Mouse (Mus musculus) urinary bladder, adult 18-20 months (tissue): ENCODE results near the gene Stap2.

Experiments used
- DNase-seq, 2 experiments: peaks; one replicate each; pipeline ENCODE4 v3.0.0; 2022; ENCODE audit warnings: low spot score in 2 of 2, mixed read lengths in 2 of 2

Gene Stap2

DNA sequence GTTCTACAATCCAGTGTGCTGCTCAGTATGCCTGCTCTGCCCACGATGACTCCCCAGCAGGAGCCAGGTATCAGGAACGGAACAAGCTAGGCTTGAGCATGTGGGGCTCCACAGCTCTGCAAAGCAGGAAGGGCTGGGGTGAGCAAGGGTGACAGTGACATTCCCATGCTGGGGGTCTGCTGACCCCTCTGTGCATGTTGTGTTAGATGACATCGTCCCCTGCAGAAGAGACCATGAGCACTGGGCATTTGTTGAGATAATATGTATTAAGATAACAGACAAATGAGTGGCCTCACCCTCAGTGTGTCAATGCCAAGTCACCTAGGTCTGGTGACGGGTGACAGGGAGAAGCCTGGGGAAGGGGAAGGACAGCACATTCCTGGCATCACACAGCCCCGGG lies 19.5 kb upstream of the Stap2 start:
- no peak for DNase-seq

DNA sequence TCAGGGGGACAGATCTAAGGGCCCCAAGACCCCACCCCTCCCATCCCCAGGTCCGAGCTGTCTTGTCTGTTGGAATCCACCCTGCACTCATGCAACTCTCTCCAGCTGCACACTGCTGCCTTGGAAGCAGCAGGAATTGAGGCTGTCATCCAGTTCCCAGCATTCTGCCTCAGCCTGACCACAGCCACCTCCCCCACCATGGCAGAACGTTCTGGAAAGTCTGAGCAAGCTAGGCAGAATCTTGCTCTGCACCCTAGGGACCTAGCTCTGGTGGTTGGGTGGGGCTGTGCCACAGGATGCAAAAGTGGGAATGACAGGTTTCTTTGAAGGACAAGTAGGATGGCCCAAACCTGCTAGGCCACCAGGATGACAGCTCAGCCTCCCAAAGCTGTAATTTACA lies 19.1 kb upstream of the Stap2 start:
- DNase-seq: no peak

DNA sequence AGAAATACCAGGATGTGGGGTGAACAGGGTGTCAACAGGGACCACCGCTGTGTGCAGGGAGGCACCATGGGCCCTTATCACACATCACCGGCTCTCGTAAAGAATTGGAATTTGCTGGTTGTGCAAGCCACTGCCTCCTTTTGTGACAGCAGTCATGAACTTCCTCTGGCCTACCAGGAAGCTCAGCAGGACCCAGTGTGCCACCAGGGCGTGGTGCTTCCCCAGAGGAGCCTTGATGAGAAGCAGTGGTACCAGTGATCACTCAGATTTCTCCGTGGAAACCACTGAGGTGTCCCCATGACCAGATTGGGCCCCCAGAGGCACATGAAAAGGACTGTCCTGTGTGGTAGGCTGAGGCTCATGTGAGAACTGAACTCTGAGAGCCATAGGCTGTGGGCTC lies 18.0 kb upstream of the Stap2 start:
- DNase-seq: no peak

DNA sequence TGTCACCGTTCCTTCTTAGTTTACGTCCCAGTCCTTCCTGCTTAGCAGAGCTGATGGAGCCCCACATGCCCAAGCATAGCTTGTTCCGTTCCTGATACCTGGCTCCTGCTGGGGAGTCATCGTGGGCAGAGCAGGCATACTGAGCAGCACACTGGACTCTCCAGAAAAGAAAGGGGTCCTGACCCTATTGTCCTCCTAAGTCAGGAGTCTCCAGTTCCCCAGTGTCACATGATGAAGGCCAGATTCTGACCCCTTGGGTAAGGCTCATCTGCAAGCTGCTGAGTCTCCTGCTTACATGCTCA lies 17.6 kb upstream of the Stap2 start:
- DNase-seq: no peak

DNA sequence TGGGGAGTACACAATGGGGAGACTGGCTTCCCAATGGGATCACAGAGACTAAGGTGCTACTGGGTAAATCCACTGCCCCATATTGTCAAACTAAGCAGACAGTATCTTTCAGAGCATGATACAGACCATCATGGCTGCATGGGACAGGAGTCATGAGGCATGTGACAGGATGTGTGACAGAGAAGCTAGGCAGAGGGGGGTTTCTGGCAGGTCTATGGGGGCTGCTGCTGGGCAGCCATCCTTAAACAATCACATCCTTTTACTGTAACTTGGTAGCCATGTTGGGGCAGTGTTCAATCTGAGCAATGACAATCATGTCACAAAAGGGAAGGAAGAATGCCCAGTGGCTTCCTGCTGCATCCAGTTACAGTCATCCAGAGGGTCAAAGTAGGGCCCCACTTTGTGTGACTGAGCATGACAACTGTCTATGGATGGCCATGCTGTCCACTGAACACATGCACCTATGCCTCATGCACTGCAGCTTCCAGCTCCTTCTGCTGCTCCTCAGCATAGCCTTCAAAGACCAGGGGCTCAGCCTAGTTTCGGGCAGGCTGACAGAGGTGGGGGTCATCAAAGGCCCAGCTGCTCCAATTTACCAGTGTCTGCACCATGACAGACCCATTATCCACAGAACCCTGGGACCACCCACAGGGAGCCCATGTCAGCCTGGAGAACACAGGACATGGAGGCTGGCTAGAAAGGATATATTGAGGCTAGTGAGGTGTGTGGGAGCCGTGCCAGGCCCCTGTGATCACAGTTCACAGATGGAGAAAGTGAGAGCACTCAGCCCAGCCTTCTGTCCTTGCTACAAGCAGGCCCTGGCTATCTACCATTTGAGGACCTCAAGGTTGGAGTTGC lies 17.0 kb upstream of the Stap2 start:
- no peak for DNase-seq

DNA sequence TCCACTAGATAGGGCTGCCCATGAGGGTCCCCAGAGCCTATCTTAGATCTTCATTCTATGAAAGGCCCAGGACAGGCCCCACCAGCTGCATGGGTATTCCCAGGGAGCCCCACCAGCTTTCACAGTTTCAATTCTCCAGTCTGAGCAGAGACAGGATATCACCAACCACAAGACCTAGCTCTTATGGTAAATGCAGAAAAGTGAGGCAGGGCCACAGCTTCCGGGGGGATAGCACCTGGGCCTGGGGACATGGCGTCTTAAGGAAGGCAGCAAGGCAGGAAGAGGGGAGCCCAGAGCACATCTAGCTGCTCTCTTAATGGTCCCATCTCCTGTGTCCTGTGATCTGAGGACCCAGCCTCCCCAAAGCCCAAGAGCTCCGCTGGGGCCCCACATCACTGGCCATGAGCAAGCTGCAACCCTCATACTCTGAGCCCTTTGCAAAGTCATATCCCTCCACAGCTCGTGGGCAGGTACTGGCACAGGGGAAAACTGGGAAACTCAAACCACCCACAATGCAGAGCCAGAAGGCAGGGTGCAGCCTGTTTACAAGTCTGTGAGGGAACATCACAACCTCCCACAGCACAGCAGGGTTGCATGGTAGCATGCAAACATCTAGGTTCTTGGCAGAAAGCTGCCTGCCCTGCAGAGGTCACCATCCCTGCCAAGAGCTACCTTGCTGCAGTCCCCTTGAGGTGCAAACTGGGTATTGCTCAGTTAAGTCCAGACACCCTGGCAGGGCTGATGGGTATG lies 16.0 kb upstream of the Stap2 start:
- no peak for DNase-seq

DNA sequence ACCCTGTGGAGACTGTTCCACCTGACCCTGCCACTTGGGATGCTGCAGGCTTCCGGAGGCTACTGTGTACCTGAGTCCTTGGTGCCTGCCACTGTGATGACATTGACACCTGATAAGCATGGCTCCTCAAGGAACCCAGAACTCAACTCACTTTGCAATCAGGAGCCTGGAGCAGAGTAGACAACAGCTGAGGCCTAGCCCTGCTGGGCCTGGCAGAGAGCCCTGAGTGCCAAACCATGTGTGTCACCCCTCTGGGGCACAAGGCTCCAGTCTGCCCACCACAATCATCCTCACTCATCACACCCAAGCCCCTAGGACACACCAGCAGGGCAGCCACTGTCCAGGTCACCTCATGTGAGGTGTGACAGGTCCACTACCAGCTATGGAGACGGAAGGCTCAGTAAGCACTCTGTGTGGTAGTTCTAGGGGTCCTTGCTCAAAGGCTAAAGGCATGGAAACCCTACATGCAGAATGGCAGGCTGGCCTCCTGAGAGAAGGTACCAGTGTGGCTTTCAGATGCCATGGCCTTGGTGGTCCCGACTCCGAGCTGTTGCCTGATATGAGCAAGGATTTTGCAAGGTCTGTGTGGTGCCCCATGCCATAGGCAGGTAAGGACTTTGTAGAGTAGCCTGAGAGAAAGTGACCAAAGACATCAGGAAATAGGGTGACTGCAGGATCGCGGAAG lies 15.2 kb upstream of the Stap2 start:
- no peak for DNase-seq

DNA sequence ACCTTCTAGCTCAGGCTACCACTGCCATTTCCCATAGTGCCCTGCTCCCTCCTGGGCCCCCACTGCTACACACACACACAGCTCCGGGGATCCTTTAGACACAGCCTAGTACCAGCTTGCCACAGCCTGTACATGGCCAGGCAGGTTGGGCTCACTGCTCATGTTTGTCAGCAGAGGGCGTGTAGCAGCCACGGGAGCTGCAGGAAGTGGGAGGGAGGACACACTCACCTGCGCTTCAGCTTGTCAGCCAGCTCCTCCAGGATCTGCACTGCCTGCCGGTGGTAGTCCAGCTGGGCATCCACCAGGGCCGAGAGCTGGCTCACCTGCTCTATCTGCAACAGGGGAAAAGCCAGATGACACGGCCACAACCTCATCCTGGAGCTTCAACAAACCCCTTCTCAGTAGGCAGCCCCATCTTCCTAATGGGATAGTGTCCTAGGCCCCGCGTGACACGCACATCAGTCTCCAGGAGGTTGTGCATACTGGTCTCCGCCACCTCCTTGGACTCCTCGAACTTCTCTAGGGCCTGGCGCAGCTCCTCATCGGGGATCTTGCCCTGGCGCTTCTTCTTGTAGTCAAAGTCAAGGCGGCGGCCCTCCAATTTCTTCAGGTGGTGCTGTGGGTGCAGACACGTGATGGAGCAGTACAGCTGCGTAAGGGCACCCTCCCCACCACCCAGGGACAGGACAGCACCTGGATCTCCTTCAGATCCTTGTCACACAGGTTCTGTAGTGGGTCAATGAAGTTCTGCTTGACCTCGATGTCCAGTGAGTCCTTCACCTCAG lies 13.2 kb upstream of the Stap2 start:
- no peak for DNase-seq

DNA sequence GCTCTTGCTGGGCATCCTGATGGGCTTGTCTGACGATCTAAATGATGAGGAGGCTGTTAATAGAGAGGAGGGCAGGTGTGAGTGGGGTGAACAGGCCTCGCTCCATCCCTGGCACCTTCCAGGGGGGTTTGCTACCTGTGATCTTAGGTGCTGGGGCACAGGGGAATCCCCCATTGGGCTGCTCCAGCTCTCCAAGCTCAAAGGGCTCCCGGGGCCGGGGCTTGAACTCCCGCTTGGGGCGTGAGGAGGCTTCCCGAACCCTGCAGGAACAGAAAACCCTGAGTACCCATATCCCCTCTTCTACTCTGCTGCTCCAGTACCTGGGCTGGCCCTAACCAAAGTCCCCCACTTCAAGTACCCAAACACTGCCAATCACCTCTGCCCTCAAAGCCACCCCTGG lies 12.5 kb upstream of the Stap2 start:
- no peak for DNase-seq

DNA sequence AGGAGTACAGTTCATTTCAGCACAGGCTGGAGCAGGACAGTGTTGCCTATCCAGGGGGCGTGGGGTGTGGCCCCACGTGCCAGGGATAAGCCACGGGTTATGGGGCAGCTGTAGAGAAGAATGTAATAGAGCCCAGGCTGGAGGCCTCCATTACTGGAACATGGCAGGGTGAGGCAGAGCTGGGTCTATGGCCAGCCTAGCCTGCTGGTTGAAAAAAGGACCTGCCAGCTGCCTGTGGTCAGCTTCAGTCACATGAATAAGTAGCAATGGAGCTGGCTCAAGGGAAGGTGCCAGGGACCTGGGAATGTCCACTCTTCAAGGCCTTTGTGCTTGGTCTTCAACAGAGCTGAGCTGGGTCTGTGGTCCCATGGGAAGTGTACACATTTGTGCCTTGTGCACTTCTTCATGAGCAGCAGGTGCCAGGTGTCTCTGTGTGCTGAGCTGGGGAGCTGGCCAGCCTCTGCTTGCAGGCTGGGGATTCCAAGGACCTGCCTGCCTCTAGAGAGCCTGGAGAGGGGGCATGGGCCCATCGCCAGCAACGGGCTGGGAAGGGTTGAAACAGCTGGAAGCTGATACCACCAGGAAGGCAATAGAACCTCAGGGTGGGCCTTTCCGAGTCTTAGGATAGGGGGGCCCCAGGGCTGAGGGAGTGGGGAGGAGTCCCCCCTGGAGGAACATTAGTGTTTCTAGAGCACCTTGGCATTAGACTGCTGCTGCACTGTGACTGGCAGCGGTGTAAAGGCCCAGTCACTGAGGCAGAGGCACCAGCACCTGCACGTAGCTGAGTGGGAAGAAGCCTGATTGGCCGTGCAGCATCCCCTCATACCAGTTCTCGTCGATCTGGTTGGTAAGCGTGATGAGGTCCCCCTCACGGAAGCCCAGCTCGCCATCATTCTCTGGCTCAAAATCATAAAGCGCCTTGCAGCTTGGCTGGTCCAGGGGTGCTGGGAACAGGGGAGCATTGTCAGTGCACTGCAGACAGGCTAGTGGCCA lies 11.7 kb upstream of the Stap2 start:
- DNase-seq: no peak

DNA sequence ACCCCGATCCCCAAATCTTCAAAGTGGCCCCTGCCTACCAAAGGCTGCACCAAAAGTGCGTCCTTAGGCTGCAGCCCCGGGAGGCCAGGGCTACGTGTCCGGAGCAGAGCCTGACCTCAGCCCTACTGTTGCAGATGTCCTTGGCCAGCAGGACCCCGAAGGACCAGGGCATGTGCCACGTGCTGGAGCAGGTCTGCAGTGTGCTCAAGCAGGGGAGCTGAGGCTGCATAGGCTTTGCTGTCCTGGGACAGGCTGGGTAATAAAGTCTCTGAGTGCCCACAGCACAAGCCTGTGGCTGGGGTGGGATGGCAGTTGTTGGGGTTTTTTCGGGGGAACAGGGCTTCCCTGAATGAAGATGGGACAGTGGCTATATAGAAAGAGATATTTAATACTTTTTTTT lies 11.0 kb upstream of the Stap2 start:
- no peak for DNase-seq

DNA sequence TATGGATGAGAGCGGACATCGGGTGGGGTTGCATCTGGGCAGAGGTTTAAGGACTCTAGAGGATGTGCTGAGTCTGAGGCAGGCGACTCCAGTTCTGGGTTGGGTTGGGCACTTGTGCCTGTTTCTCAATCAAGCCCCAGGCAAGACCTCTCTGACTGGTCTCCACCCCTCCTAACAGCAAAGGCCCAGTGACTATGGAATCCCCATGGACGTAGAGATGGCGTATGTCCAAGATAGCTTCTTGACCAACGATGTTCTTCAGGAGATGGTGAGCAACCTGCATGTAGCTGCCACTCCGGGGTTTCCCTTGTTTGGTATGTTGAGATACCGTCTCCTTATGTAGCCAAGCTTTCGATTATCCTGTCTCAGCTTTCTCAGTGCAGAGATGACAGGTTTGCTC lies 9.9 kb upstream of the Stap2 start:
- DNase-seq: no peak

DNA sequence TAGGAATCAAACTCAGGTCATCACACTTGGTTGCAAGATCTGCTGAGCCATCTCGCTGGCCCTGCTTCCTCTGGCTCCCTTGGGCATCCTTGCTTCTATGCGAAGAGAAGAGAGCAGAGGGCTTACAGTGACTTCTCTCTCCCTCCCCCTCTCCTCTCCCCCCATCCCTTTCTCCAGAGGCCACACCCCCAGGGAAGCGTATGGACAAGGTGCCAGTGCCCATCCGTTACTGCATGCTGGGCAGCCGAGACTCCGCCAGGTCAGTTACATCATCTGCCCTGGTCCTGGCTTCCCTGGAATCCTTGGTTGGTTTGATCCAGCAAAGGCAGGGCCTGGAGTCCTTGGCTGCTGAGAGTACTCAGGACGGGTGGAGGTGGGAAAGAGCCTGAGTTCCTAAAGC lies 6.1 kb upstream of the Stap2 start:
- DNase-seq: no peak

DNA sequence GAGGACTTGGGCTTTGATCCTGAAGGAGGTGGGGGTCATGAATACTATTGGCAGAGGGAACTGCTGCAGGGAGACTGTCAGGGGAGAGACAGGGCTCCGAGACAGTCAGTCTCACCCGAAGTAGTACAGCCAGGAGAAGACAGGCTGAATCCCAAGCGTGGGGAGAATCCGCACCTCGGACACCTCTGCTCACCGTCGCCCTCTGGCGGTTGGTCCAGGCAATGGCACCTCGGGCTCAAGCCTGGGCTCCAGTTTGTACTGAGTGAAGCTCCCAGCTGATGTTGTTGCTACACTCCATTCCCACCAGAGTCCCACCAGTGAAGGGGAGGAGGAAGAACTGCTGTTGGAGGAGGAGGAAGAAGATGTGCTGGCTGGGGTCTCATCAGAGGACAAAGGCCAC lies 5.3 kb upstream of the Stap2 start:
- DNase-seq: peak; percentile 47 to 72

DNA sequence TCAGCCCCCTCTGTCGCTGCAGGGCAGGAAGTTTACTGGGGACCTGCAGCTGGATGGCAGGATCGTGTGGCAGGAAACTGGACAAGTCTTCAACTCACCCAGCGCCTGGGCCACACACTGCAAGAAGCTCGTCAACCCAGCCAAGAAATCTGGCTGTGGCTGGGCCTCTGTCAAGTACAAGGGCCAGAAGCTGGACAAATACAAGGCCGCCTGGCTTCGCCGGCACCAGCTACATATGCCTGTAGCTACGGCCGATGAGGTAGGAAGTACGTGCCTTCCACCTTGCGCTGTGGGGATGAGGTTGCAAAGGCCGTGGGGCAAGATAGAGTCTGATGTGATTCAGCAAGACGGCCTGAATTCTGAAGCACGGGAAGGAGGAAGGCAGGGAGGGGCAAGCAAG lies 4.9 kb upstream of the Stap2 start:
- DNase-seq: no peak

DNA sequence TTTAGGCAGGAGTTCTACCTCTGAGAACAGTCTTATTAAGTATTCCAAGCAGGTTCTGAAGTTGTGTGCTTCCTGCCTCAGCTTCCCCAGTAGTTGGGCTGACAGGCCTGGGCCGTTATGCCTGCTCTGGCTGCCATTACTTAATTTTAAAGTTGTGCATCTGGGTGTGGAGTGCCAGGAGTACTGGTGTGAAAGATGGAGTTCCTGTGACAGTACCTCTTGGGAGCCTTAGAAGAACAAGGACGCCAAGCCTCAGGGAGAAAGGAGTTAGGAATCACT lies 4.5 kb upstream of the Stap2 start:
- DNase-seq: no peak

DNA sequence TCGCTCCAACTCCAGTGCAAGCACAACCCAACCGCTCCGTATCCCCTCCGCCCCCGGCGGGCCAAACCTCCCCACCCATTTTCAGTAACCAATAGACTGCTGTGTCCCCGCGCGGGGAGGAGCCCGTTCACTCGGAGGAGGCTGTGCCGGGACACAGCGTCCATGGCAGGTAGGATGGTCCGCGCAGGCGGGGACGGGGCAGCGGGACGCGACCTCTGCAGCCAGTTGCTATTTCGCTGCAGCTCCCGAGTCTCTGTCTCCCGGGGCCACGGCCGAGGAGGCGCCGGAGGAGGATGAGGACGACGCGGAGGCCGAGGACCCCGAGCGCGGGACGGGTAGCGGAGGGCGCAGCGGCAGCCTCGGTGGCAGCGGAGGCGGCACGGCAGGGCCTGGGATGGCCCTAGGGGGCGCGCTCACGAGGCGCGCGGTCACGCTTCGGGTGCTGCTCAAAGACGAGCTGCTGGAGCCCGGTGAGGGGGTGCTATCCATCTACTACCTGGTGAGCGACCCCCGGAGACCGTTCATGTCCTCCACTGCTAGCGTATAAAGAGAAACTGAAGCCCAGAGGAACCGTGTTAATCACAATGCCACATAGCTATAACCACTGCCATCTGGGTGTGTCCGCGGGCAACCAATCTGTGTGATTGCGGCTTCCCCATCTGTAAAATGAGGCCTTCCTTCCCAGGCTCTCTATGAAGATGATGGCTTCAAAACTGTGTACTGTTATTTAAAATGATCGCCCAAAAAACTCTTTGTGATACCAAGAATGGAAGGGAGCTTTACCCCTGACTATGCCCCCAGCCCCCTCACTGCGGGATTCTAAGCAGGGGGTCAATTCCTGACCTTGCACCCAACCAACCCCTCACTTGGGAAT lies 3.9 kb upstream of the Stap2 start:
- peak; percentile 89 to 91 for DNase-seq

DNA sequence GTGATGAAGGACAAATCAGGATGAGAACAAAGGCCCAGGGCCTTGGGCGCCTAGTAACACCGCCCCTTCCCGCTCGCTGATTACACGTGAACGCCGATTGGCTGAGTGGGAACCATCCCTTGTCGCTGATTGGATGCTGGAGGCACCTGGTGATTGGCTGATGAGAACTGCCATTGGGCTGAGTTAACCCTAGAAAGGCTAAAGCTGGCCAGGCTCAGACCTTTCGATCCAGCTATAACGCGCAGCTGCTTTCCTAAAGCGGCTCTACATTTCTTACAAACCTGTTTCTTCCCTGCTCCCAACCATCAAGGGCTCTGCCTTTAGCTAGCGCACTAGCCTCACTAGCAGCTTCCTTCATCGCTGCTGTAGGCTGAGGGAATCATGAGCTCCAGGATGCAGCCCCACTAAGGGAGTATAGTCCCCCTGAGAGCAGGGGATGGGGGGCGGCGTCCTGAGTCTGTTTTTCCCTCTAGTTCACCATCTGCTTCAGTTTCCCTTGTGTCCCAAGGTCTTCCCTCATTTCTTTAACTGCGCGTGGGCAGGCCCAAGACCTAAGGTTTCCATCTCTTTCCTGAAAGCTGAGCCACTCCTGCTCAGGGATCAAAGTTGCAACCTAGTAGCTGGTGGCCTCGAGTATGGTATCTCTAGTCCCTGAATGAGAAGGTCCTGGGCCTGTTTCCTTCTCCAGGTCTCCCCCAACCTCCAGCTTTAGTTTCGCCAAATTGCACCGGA lies 3.1 kb upstream of the Stap2 start:
- peak; percentile 61 to 91 for DNase-seq
